Mouse (Mus musculus) MEL (cell line): ENCODE data around the gene Creb3l2.

Source experiments
- CTCF ChIP-seq, 3 experiments: IDR thresholded peaks in 2 of 3; conservative IDR thresholded peaks in 1 of 3; 2 replicates each; pipeline ENCODE4 v1.5.1; 2011 to 2012; ENCODE audit warnings: low read length in 3 of 3, low read depth in 2 of 3, mild to moderate bottlenecking in 2 of 3, improper control_type of control experiment in 1 of 3, inconsistent platforms in 1 of 3, mixed read lengths in 1 of 3, moderate library complexity in 1 of 3; ENCODE audit not compliant: control insufficient read depth in 1 of 3, insufficient read depth in 1 of 3, poor library complexity in 1 of 3, severe bottlenecking in 1 of 3
- EP300 ChIP-seq, 2 experiments: IDR thresholded peaks; 2 replicates each; pipeline ENCODE4 v1.6.1; 2011; ENCODE audit warnings: improper control_type of control experiment in 2 of 2, low read length in 2 of 2, low read depth in 1 of 2, mild to moderate bottlenecking in 1 of 2
- POLR2A ChIP-seq, 2 experiments: IDR thresholded peaks; 2 replicates each; pipeline ENCODE4 v1.6.1; 2011 to 2012; ENCODE audit warnings: low read length in 2 of 2, mild to moderate bottlenecking in 2 of 2, control low read depth in 1 of 2, improper control_type of control experiment in 1 of 2, low read depth in 1 of 2, moderate library complexity in 1 of 2; ENCODE audit not compliant: control insufficient read depth in 1 of 2, insufficient read depth in 1 of 2, poor library complexity in 1 of 2
- TAL1 ChIP-seq: IDR thresholded peaks from 2 replicates; pipeline ENCODE4 v1.6.1; 2012; ENCODE audit warnings: mild to moderate bottlenecking, inconsistent platforms, low read length, moderate library complexity, mixed read lengths
- ZNF384 ChIP-seq: IDR thresholded peaks from 2 replicates; pipeline ENCODE4 v1.6.1; 2012; ENCODE audit warnings: low read depth, mild to moderate bottlenecking, inconsistent platforms, low read length, improper control_type of control experiment

GRCm38 (mm10) chr6:37440491-37441250, 1.3 kb downstream of the Creb3l2 start:
- no peak for TF ChIP-seq POLR2A (IDR thresholded peaks at IDR 0.05; ENCODE audit: control insufficient read depth in 1 of 2, insufficient read depth in 1 of 2, low read depth in 1 of 2, low read length in 2 of 2, poor library complexity in 1 of 2)
- TF ChIP-seq ZNF384, result no peak
- no peak for TF ChIP-seq EP300 (IDR thresholded peaks at IDR 0.05; ENCODE audit: low read depth in 1 of 2, low read length in 2 of 2)
- TF ChIP-seq CTCF (IDR thresholded peaks at IDR 0.05 in 2 of 3, conservative IDR thresholded peaks at IDR 0.05 in 1 of 3; ENCODE audit: control insufficient read depth in 1 of 3, insufficient read depth in 1 of 3, low read depth in 2 of 3, low read length in 3 of 3, poor library complexity in 1 of 3, severe bottlenecking in 1 of 3), result no peak
- no peak for TF ChIP-seq TAL1
